Mouse (Mus musculus): Measurements from ENCODE around the gene Olfr1276.

Gene Olfr1276

GRCm38 (mm10) chr2:111254216-111254615 is at the start of gene Olfr1276:
Olfr1276 (plus strand) TSS chr2:111254516.
- DNase-seq: no peak

DNA sequence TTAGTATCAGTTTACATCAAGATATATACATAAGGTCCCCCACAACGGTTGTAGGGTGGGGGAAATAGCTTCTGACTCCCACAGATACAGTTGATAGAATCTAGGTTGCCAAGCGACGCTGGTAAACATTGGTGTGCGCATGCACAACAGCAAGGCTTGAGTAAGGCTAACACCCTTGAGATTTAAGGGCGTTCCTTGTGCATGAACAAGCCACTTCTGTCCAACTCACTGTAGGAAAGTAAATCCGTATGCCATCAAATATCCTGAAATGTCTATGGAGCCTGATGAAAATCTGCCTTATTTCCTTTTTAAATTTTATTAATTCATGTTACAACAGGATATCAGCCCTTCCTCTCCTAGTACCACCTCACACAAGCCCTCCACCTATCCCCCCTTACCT is 24.8 kb upstream of the Olfr1276 start, which contains the start of gene 4930430A15Rik:
Gene 4930430A15Rik (minus strand): TSS at position 101 of the 400 bp plus-strand sequence.
- DNase-seq: no peak

- DNase-seq: no peak
Observed at GRCm38 (mm10) chr2:111235186-111235585, 19.1 kb upstream of the Olfr1276 start, which contains the start of gene Olfr1275. Olfr1275 (minus strand) TSS chr2:111235286.

GRCm38 (mm10) chr2:111274006-111274405 is 19.7 kb downstream of the Olfr1276 start, which contains the start of gene Olfr1277:
Olfr1277 (minus strand) TSS chr2:111274106.
- DNase-seq: no peak

DNA sequence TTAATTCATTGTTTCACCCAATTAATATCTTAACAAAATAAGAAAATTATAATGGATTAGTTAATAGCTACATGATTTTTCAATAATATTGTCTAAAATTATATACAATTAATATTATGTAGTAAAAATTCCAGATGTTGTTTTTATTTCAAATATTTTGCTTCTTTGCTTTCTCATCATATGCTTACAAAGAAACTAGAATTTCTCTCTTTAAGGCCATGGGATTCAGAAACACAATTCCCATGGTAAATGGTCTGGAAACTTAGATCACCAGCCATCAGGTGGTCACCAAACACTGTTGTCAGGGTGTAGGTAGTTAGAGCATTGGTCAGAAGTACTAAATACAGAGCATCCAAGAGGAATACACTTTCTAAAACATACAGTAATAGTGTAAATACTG is 35.5 kb downstream of the Olfr1276 start, which contains the start of gene Olfr1278:
Gene Olfr1278 (plus strand): TSS at position 301 of the 400 bp plus-strand sequence.
- DNase-seq: no peak

DNA sequence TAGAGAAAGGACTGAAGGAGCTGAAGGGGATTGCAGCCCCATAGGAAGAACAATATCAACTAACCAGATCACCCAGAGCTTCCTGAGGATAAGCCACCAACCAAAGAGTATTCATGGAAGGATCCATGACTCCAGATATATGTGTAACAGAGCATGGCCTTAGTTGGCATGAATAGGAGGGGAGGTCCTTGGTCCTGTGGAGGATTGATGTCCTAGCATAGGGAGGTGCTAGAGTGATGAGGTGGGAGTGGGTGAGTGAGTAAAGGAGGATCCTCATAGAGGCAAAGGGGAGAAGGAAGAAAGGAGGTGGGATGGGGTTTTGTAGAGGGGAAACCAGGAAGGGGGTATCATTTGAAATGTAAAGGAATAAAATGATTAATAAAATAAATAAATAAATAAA is 44.2 kb downstream of the Olfr1276 start:
- no peak for DNase-seq

- DNase-seq: no peak
Observed at GRCm38 (mm10) chr2:111300374-111300773, 46.1 kb downstream of the Olfr1276 start, which contains the start of gene Olfr1279. Olfr1279 (plus strand) TSS chr2:111300635.
